Mouse (Mus musculus) midbrain, embryonic 12.5 days (tissue): Measurements from ENCODE around the gene Fcf1. TPM values are rescaled to one million over a fixed set of nuclear protein-coding genes. Genes with fewer than 3 reads are reported as not detected.

ENCODE experiments used
- ATAC-seq: fragments of 200-750 bp; cut with Nextera tagmentation; 2 replicates; pipeline ENCODE4 v1.8.0; 2017; ENCODE audit warnings: low read depth, moderate TSS enrichment, moderate library complexity; ENCODE audit not compliant: low FRiP score
- H3K27ac ChIP-seq: fragments of 300-500 bp; sonication (generic); replicated peaks from 2 replicates; pipeline ENCODE4 v1.5.1; 2016; ENCODE audit warnings: mild to moderate bottlenecking
- H3K27me3 ChIP-seq: fragments of 300-500 bp; sonication (generic); 2 replicates; pipeline ENCODE4 v1.6.1; 2016; ENCODE audit warnings: mild to moderate bottlenecking
- H3K36me3 ChIP-seq: fragments of 300-500 bp; sonication (generic); 2 replicates; pipeline ENCODE4 v1.6.1; 2016
- H3K4me1 ChIP-seq: fragments of 300-500 bp; sonication (generic); 2 replicates; pipeline ENCODE4 v1.6.1; 2016
- H3K4me2 ChIP-seq: fragments of 300-500 bp; sonication (generic); replicated peaks from 2 replicates; pipeline ENCODE4 v1.6.1; 2016; ENCODE audit warnings: mild to moderate bottlenecking, moderate library complexity
- H3K4me3 ChIP-seq: fragments of 300-500 bp; sonication (generic); 2 replicates; pipeline ENCODE4 v1.5.1; 2016; ENCODE audit warnings: mild to moderate bottlenecking
- H3K9ac ChIP-seq: fragments of 300-500 bp; sonication (generic); replicated peaks from 2 replicates; pipeline ENCODE4 v1.6.1; 2016; ENCODE audit warnings: mild to moderate bottlenecking, moderate library complexity
- H3K9me3 ChIP-seq: fragments of 300-500 bp; sonication (generic); 2 replicates; pipeline ENCODE4 v1.6.1; 2016; ENCODE audit warnings: mild to moderate bottlenecking
- WGBS: fragments of 180-500 bp; shearing (Covaris S2); methylation state at CpG from one replicate; pipeline ENCODE4 v1.1.7; 2016; 5-methylcytosine and 5-hydroxymethylcytosine counted together
- polyA plus RNA-seq: library from polyadenylated mRNA; unstranded; fragments of >200 nt; fragmentation: Nextera tagmentation; extraction: Ambion mirVana; gene quantifications from 2 replicates; pipeline ENCODE4 v1.2.1, GENCODE M21; 2016

The Fcf1 gene
- polyA plus RNA-seq, 1 experiment from 2014 or later, result 131 TPM

GRCm38 (mm10) chr12:84944813-84945553 lies 25.7 kb upstream of the Fcf1 start:
- peaks cover 63% of the 10 kb centered on the region for H3K36me3 ChIP-seq
- H3K27ac ChIP-seq, result no peak overlapping the region
- no peaks in the 10 kb centered on the region for H3K9me3 ChIP-seq
- 91% methylated on average over 9 of the region's 9 CpGs for WGBS
- no peak overlapping the region for H3K4me3 ChIP-seq
- no peak overlapping the region for H3K9ac ChIP-seq
- H3K4me2 ChIP-seq, result no peak overlapping the region
- no peaks in the 10 kb centered on the region for H3K27me3 ChIP-seq
- no peak for ATAC-seq
- H3K4me1 ChIP-seq, result no peaks in the 10 kb centered on the region

- Histone ChIP-seq H3K4me3 (no peak overlapping the region), H3K4me2 (no peak overlapping the region), H3K9ac (no peak overlapping the region), H3K36me3 (peaks cover 41% of the 10 kb centered on the region), H3K27ac (no peak overlapping the region), H3K27me3 (no peaks in the 10 kb centered on the region), H3K9me3 (no peaks in the 10 kb centered on the region), H3K4me1 (no peaks in the 10 kb centered on the region)
- ATAC-seq, result no peak
- 72% methylated on average over 2 of the region's 2 CpGs for WGBS
Measured at GRCm38 (mm10) chr12:84947894-84948583, 22.7 kb upstream of the Fcf1 start.

- peaks cover 37% of the 10 kb centered on the region for H3K36me3 ChIP-seq
- H3K27me3 ChIP-seq, result no peaks in the 10 kb centered on the region
- no peak for ATAC-seq
- H3K27ac ChIP-seq, result no peak overlapping the region
- no peak overlapping the region for H3K4me3 ChIP-seq
- no peaks in the 10 kb centered on the region for H3K4me1 ChIP-seq
- no peak overlapping the region for H3K4me2 ChIP-seq
- H3K9me3 ChIP-seq, result no peaks in the 10 kb centered on the region
- WGBS, result 94% methylated on average over 6 of the region's 6 CpGs
- no peak overlapping the region for H3K9ac ChIP-seq
Measured at GRCm38 (mm10) chr12:84948584-84949285, 22.0 kb upstream of the Fcf1 start.

GRCm38 (mm10) chr12:84950763-84951162 lies 19.9 kb upstream of the Fcf1 start:
- H3K4me3 ChIP-seq, result no peak overlapping the region
- H3K27me3 ChIP-seq, result no peaks in the 10 kb centered on the region
- H3K4me1 ChIP-seq, result no peaks in the 10 kb centered on the region
- peaks cover 32% of the 10 kb centered on the region for H3K36me3 ChIP-seq
- no peak for ATAC-seq
- no peak overlapping the region for H3K27ac ChIP-seq
- no peaks in the 10 kb centered on the region for H3K9me3 ChIP-seq
- H3K9ac ChIP-seq, result no peak overlapping the region
- no peak overlapping the region for H3K4me2 ChIP-seq
- WGBS, result 96% methylated on average over 6 of the region's 6 CpGs

- ATAC-seq, result no peak
- WGBS, result 55% methylated on average over 8 of the region's 8 CpGs
- Histone ChIP-seq H3K27ac (no peak overlapping the region), H3K27me3 (no peaks in the 10 kb centered on the region), H3K9ac (no peak overlapping the region), H3K36me3 (peaks cover 34% of the 10 kb centered on the region), H3K9me3 (no peaks in the 10 kb centered on the region), H3K4me3 (no peak overlapping the region), H3K4me2 (no peak overlapping the region), H3K4me1 (no peaks in the 10 kb centered on the region)
Measured at GRCm38 (mm10) chr12:84951531-84951930, 19.2 kb upstream of the Fcf1 start.

GRCm38 (mm10) chr12:84952351-84952750 lies 18.3 kb upstream of the Fcf1 start:
- Histone ChIP-seq H3K4me3 (no peak overlapping the region), H3K27me3 (no peaks in the 10 kb centered on the region), H3K27ac (no peak overlapping the region), H3K9me3 (no peaks in the 10 kb centered on the region), H3K36me3 (peaks cover 27% of the 10 kb centered on the region), H3K9ac (no peak overlapping the region), H3K4me1 (no peaks in the 10 kb centered on the region), H3K4me2 (no peak overlapping the region)
- 83% methylated on average over 1 of the region's 1 CpGs for WGBS
- ATAC-seq, result no peak

- WGBS, result 95% methylated on average over 3 of the region's 3 CpGs
- Histone ChIP-seq H3K4me2 (no peak overlapping the region), H3K27me3 (no peaks in the 10 kb centered on the region)
Measured at GRCm38 (mm10) chr12:84956317-84956716, 14.4 kb upstream of the Fcf1 start.

GRCm38 (mm10) chr12:84958794-84959356 lies 11.8 kb upstream of the Fcf1 start:
- no peak for ATAC-seq
- Histone ChIP-seq H3K27me3 (no peaks in the 10 kb centered on the region), H3K4me2 (no peak overlapping the region), H3K27ac (no peak overlapping the region), H3K4me3 (no peak overlapping the region), H3K36me3 (peaks cover 12% of the 10 kb centered on the region; the same call in 1 of the 2 replicates), H3K9me3 (no peaks in the 10 kb centered on the region), H3K4me1 (no peaks in the 10 kb centered on the region), H3K9ac (no peak overlapping the region)
- WGBS, result 95% methylated on average over 1 of the region's 1 CpGs

More at GRCm38 (mm10) chr12:84956317-84956716, 14.4 kb upstream of the Fcf1 start:
- Histone ChIP-seq H3K4me3 (no peak overlapping the region), H3K9ac (no peak overlapping the region), H3K9me3 (no peaks in the 10 kb centered on the region), H3K4me1 (no peaks in the 10 kb centered on the region), H3K36me3 (peaks cover 10% of the 10 kb centered on the region; the same call in 1 of the 2 replicates), H3K27ac (no peak overlapping the region)
- no peak for ATAC-seq

- Histone ChIP-seq H3K4me2 (no peak overlapping the region), H3K36me3 (peaks cover 13% of the 10 kb centered on the region), H3K9me3 (no peaks in the 10 kb centered on the region), H3K4me1 (no peaks in the 10 kb centered on the region), H3K27me3 (no peaks in the 10 kb centered on the region), H3K4me3 (no peak overlapping the region), H3K27ac (no peak overlapping the region), H3K9ac (no peak overlapping the region)
- WGBS, result 91% methylated on average over 7 of the region's 7 CpGs
- no peak for ATAC-seq
Measured at GRCm38 (mm10) chr12:84962606-84963005, 8.1 kb upstream of the Fcf1 start.

- Histone ChIP-seq H3K27me3 (no peaks in the 10 kb centered on the region), H3K36me3 (peaks cover 19% of the 10 kb centered on the region), H3K4me1 (peaks cover 19% of the 10 kb centered on the region), H3K9ac (no peak overlapping the region), H3K9me3 (no peaks in the 10 kb centered on the region), H3K27ac (no peak overlapping the region), H3K4me3 (peak overlapping the region; percentile 81), H3K4me2 (peak overlapping the region; percentile 90)
- ATAC-seq, result no peak
- WGBS, result 84% methylated on average over 16 of the region's 16 CpGs
Measured at GRCm38 (mm10) chr12:84968831-84969655, 1.7 kb upstream of the Fcf1 start.

- Histone ChIP-seq H3K9ac (peak overlapping the region; percentile 83), H3K4me3 (peak overlapping the region; percentile 81), H3K9me3 (no peaks in the 10 kb centered on the region), H3K27me3 (no peaks in the 10 kb centered on the region), H3K36me3 (peaks cover 24% of the 10 kb centered on the region), H3K27ac (no peak overlapping the region), H3K4me2 (peak overlapping the region; percentile 90), H3K4me1 (peaks cover 19% of the 10 kb centered on the region)
- WGBS, result 28% methylated on average over 15 of the region's 15 CpGs
- ATAC-seq, result no peak
Measured at GRCm38 (mm10) chr12:84969656-84970427, 855 bp upstream of the Fcf1 start.
